Mouse (Mus musculus) midbrain, embryonic 14.5 days (tissue): ENCODE data around the gene Med24. TPM values are rescaled to one million over a fixed set of nuclear protein-coding genes. Genes with fewer than 3 reads are reported as not detected.
A peak's percentile ranks its signal among the peaks of the same experiment; 100 is the strongest.

Experiments used
- ATAC-seq: fragments of 200-750 bp; cut with Nextera tagmentation; 2 replicates; pipeline ENCODE4 v1.8.0; 2017; ENCODE audit warnings: moderate number of reproducible peaks, moderate library complexity; ENCODE audit not compliant: low FRiP score, low TSS enrichment
- DNase-seq: peaks from one replicate; pipeline ENCODE4 v3.0.0-alpha.2; 2015
- H3K27ac ChIP-seq: fragments of 300-500 bp; sonication (generic); replicated peaks from 2 replicates; pipeline ENCODE4 v1.5.1; 2014; ENCODE audit warnings: mild to moderate bottlenecking, low read depth, low read length, moderate library complexity
- H3K27me3 ChIP-seq: fragments of 300-500 bp; sonication (generic); 2 replicates; pipeline ENCODE4 v1.6.1; 2014; ENCODE audit warnings: low read length, control low read depth, mixed read lengths; ENCODE audit not compliant: control insufficient read depth, insufficient read depth
- H3K36me3 ChIP-seq: fragments of 300-500 bp; sonication (generic); 2 replicates; pipeline ENCODE4 v1.6.1; 2014; ENCODE audit warnings: low read length, control low read depth; ENCODE audit not compliant: control insufficient read depth, insufficient read depth
- H3K4me1 ChIP-seq: fragments of 300-500 bp; sonication (generic); 2 replicates; pipeline ENCODE4 v1.6.1; 2014; ENCODE audit warnings: mild to moderate bottlenecking, antibody characterized with exemption, low read length, control low read depth; ENCODE audit not compliant: control insufficient read depth, insufficient read depth
- H3K4me2 ChIP-seq: fragments of 300-500 bp; sonication (generic); 2 replicates; pipeline ENCODE4 v1.6.1; 2014; ENCODE audit warnings: mild to moderate bottlenecking, low read length, moderate library complexity
- H3K4me3 ChIP-seq: fragments of 300-500 bp; sonication (generic); replicated peaks from 2 replicates; pipeline ENCODE4 v1.5.1; 2014; ENCODE audit warnings: low read depth, low read length
- H3K9ac ChIP-seq: fragments of 300-500 bp; sonication (generic); replicated peaks from 2 replicates; pipeline ENCODE4 v1.6.1; 2014; ENCODE audit warnings: mild to moderate bottlenecking, low read length, moderate library complexity
- H3K9me3 ChIP-seq: fragments of 300-500 bp; sonication (generic); 2 replicates; pipeline ENCODE4 v1.6.1; 2016; ENCODE audit warnings: low read length, control low read depth, mixed read lengths; ENCODE audit not compliant: control insufficient read depth
- WGBS: fragments of 180-500 bp; shearing (Covaris S2); extraction: QIAGEN DNeasy Blood & Tissue Kit; methylation state at CpG from one replicate; pipeline ENCODE4 v1.1.7; 2014; 5-methylcytosine and 5-hydroxymethylcytosine counted together
- polyA plus RNA-seq: library from polyadenylated mRNA; unstranded; fragments of >200 nt; fragmentation: Nextera tagmentation; extraction: Ambion mirVana; gene quantifications from 2 replicates; pipeline ENCODE4 v1.2.1, GENCODE M21; 2014

The Med24 gene
- polyA plus RNA-seq, 1 experiment from 2014 or later, result 81.1 TPM

- 0 out of 2 replicates have a peak overlapping the region, but pooled peaks have one; percentile 2 for H3K4me2 ChIP-seq
- 87% methylated on average over 8 of the region's 8 CpGs for whole genome bisulfite sequencing
- H3K36me3 ChIP-seq, result peaks cover 32% of the 10 kb centered on the region
- H3K27me3 ChIP-seq, result no peaks in the 10 kb centered on the region
- no peak overlapping the region for H3K4me3 ChIP-seq
- DNase-seq, result no peak
- H3K4me1 ChIP-seq, result peaks cover 43% of the 10 kb centered on the region
- no peaks in the 10 kb centered on the region for H3K9me3 ChIP-seq
- H3K9ac ChIP-seq, result no peak overlapping the region
- no peak overlapping the region for H3K27ac ChIP-seq
- no peak for ATAC-seq
Measured at GRCm38 (mm10) chr11:98772667-98773171, 43.5 kb upstream of the Med24 start.

GRCm38 (mm10) chr11:98771844-98772525 lies 42.8 kb upstream of the Med24 start:
- DNase-seq (no peak), ATAC-seq (no peak)
- H3K9me3 ChIP-seq, result no peaks in the 10 kb centered on the region
- H3K27me3 ChIP-seq, result no peaks in the 10 kb centered on the region
- WGBS, result 96% methylated on average over 11 of the region's 11 CpGs
- no peak overlapping the region for H3K9ac ChIP-seq
- H3K4me3 ChIP-seq, result no peak overlapping the region
- peaks cover 32% of the 10 kb centered on the region for H3K36me3 ChIP-seq
- H3K4me2 ChIP-seq, result no peak overlapping the region
- peaks cover 45% of the 10 kb centered on the region for H3K4me1 ChIP-seq
- no peak overlapping the region for H3K27ac ChIP-seq

GRCm38 (mm10) chr11:98771131-98771530 lies 41.9 kb upstream of the Med24 start:
- Histone ChIP-seq H3K4me2 (no peak overlapping the region), H3K9me3 (no peaks in the 10 kb centered on the region)
- WGBS, result 94% methylated on average over 18 of the region's 18 CpGs

GRCm38 (mm10) chr11:98770096-98770975 lies 41.1 kb upstream of the Med24 start:
- H3K27me3 ChIP-seq, result no peaks in the 10 kb centered on the region
- peaks cover 49% of the 10 kb centered on the region for H3K4me1 ChIP-seq
- WGBS, result 94% methylated on average over 26 of the region's 26 CpGs
- H3K9ac ChIP-seq, result no peak overlapping the region
- DNase-seq (no peak), ATAC-seq (no peak)
- peaks cover 35% of the 10 kb centered on the region for H3K36me3 ChIP-seq
- no peak overlapping the region for H3K4me3 ChIP-seq
- no peaks in the 10 kb centered on the region for H3K9me3 ChIP-seq
- H3K27ac ChIP-seq, result no peak overlapping the region
- no peak overlapping the region for H3K4me2 ChIP-seq

More at GRCm38 (mm10) chr11:98771131-98771530, 41.9 kb upstream of the Med24 start:
- H3K4me3 ChIP-seq, result no peak overlapping the region
- no peaks in the 10 kb centered on the region for H3K27me3 ChIP-seq
- H3K27ac ChIP-seq, result no peak overlapping the region
- peaks cover 32% of the 10 kb centered on the region for H3K36me3 ChIP-seq
- DNase-seq (no peak), ATAC-seq (no peak)
- peaks cover 47% of the 10 kb centered on the region for H3K4me1 ChIP-seq
- H3K9ac ChIP-seq, result no peak overlapping the region

- Histone ChIP-seq H3K4me3 (no peak overlapping the region), H3K36me3 (peaks cover 46% of the 10 kb centered on the region), H3K4me1 (peaks cover 43% of the 10 kb centered on the region), H3K27ac (0 out of 2 replicates have a peak overlapping the region, but pooled peaks have one; percentile 75), H3K9me3 (no peaks in the 10 kb centered on the region), H3K27me3 (no peaks in the 10 kb centered on the region), H3K4me2 (no peak overlapping the region; the same call in 1 of the 2 replicates), H3K9ac (no peak overlapping the region)
- no peak for DNase-seq
- 92% methylated on average over 25 of the region's 25 CpGs for WGBS
- ATAC-seq, result no peak
Measured at GRCm38 (mm10) chr11:98769007-98769954, 40.0 kb upstream of the Med24 start.

GRCm38 (mm10) chr11:98768127-98769006 lies 39.1 kb upstream of the Med24 start:
- Histone ChIP-seq H3K4me1 (peaks cover 34% of the 10 kb centered on the region), H3K4me2 (peak overlapping the region; percentile 41), H3K27me3 (no peaks in the 10 kb centered on the region), H3K4me3 (peak overlapping the region; percentile 12; the same call in 1 of the 2 replicates), H3K36me3 (peaks cover 55% of the 10 kb centered on the region), H3K9me3 (no peaks in the 10 kb centered on the region), H3K9ac (0 out of 2 replicates have a peak overlapping the region, but pooled peaks have one; percentile 23), H3K27ac (peak overlapping the region; percentile 75)
- ATAC-seq (no peak), DNase-seq (peak; percentile 50)
- 22% methylated on average over 37 of the region's 39 CpGs for WGBS

GRCm38 (mm10) chr11:98767713-98768112 lies 38.5 kb upstream of the Med24 start:
- Histone ChIP-seq H3K4me2 (peak overlapping the region; percentile 41), H3K27ac (peak overlapping the region; percentile 75), H3K9ac (0 out of 2 replicates have a peak overlapping the region, but pooled peaks have one; percentile 23), H3K4me1 (peaks cover 31% of the 10 kb centered on the region), H3K9me3 (no peaks in the 10 kb centered on the region), H3K36me3 (peaks cover 62% of the 10 kb centered on the region), H3K4me3 (no peak overlapping the region), H3K27me3 (no peaks in the 10 kb centered on the region)
- WGBS, result 11% methylated on average over 4 of the region's 4 CpGs
- DNase-seq (peak; percentile 41), ATAC-seq (no peak)
